Mouse (Mus musculus) kidney, embryonic 16.5 days (tissue): ENCODE results near the gene Gm49405. TPM values are rescaled to one million over a fixed set of nuclear protein-coding genes. Genes with fewer than 3 reads are reported as not detected.
"Not testable (repeated sequence)": the region's sequence is repeated elsewhere in the genome, so short reads cannot be mapped to it uniquely, and the experiment has no call there.

Experiments used
- ATAC-seq: fragments of 200-750 bp; cut with Nextera tagmentation; 2 replicates; pipeline ENCODE4 v1.8.0; 2017; ENCODE audit warnings: moderate TSS enrichment; ENCODE audit not compliant: low FRiP score, low TSS enrichment
- H3K27ac ChIP-seq: fragments of 300-500 bp; sonication (generic); 2 replicates; pipeline ENCODE4 v1.5.1; 2014; ENCODE audit warnings: low read length
- H3K27me3 ChIP-seq: fragments of 300-500 bp; sonication (generic); 2 replicates; pipeline ENCODE4 v1.6.1; 2014; ENCODE audit warnings: low read length, control low read depth, mixed read lengths; ENCODE audit not compliant: insufficient read depth
- H3K36me3 ChIP-seq: fragments of 300-500 bp; sonication (generic); 2 replicates; pipeline ENCODE4 v1.6.1; 2014; ENCODE audit warnings: low read length, control low read depth, mixed read lengths; ENCODE audit not compliant: insufficient read depth
- H3K4me1 ChIP-seq: fragments of 300-500 bp; sonication (generic); 2 replicates; pipeline ENCODE4 v1.6.1; 2014; ENCODE audit warnings: low read length, control low read depth, mixed read lengths; ENCODE audit not compliant: insufficient read depth
- H3K4me2 ChIP-seq: fragments of 300-500 bp; sonication (generic); replicated peaks from 2 replicates; pipeline ENCODE4 v1.6.1; 2014; ENCODE audit warnings: low read depth, low read length
- H3K4me3 ChIP-seq: fragments of 300-500 bp; sonication (generic); 2 replicates; pipeline ENCODE4 v1.5.1; 2014; ENCODE audit warnings: mild to moderate bottlenecking, low read length
- H3K9ac ChIP-seq: fragments of 300-500 bp; sonication (generic); replicated peaks from 2 replicates; pipeline ENCODE4 v1.6.1; 2014; ENCODE audit warnings: low read length
- H3K9me3 ChIP-seq: fragments of 300-500 bp; sonication (generic); 2 replicates; pipeline ENCODE4 v1.6.1; 2016; ENCODE audit warnings: low read length, control low read depth
- WGBS: fragments of 180-500 bp; shearing (Covaris S2); extraction: QIAGEN DNeasy Blood & Tissue Kit; methylation state at CpG from one replicate; pipeline ENCODE4 v1.1.7; 2014; 5-methylcytosine and 5-hydroxymethylcytosine counted together
- polyA plus RNA-seq: library from polyadenylated mRNA; unstranded; fragments of >200 nt; fragmentation: Nextera tagmentation; extraction: Ambion mirVana; gene quantifications from 2 replicates; pipeline ENCODE4 v1.2.1, GENCODE M21; 2015

Gm49405 gene
- polyA plus RNA-seq, 1 experiment from 2014 or later: 3.9 TPM

- WGBS: 82% methylated on average over 6 of the region's 6 CpGs
- not testable (repeated sequence) for H3K4me1 ChIP-seq, H3K9me3 ChIP-seq, H3K27ac ChIP-seq, H3K4me3 ChIP-seq, H3K9ac ChIP-seq, H3K36me3 ChIP-seq, ATAC-seq, H3K27me3 ChIP-seq, H3K4me2 ChIP-seq
Measured at GRCm38 (mm10) chr19:3961805-3962204, 38.6 kb upstream of the Gm49405 start.

DNA sequence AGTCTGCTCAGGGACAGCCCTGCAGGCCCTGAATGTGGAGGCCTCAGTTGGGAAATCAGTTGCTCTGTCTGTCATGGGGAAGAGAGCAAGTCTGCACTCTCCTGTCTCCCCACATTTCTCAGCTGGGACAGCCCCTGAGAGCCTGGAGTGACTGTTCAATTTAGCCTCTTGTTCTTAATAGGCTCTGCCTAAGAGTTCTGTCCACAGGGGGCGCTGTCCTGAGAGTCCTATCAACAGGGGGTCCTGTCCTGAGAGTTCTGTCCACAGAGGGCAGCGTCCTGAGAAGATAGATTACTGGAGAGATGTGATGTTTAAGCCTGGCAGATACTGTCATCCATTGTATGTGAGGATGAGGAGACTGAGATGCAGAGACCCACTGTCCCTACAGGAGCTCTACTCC lies 38.0 kb upstream of the Gm49405 start:
- H3K4me1 ChIP-seq: no peaks in the 10 kb centered on the region
- H3K4me2 ChIP-seq: no peak overlapping the region
- H3K9ac ChIP-seq: no peak overlapping the region
- no peaks in the 10 kb centered on the region for H3K27me3 ChIP-seq
- H3K4me3 ChIP-seq: no peak overlapping the region
- H3K27ac ChIP-seq: no peak overlapping the region
- ATAC-seq: no peak
- H3K9me3 ChIP-seq: 0 out of 2 replicates have a peak, but pooled peaks cover 3% of the 10 kb centered on the region
- H3K36me3 ChIP-seq: no peaks in the 10 kb centered on the region
- WGBS: 10% methylated on average over 2 of the region's 2 CpGs

GRCm38 (mm10) chr19:3964030-3964429 lies 36.4 kb upstream of the Gm49405 start:
- Histone ChIP-seq H3K27me3 (no peaks in the 10 kb centered on the region), H3K4me2 (no peak overlapping the region)
- 67% methylated on average over 4 of the region's 4 CpGs for WGBS

DNA sequence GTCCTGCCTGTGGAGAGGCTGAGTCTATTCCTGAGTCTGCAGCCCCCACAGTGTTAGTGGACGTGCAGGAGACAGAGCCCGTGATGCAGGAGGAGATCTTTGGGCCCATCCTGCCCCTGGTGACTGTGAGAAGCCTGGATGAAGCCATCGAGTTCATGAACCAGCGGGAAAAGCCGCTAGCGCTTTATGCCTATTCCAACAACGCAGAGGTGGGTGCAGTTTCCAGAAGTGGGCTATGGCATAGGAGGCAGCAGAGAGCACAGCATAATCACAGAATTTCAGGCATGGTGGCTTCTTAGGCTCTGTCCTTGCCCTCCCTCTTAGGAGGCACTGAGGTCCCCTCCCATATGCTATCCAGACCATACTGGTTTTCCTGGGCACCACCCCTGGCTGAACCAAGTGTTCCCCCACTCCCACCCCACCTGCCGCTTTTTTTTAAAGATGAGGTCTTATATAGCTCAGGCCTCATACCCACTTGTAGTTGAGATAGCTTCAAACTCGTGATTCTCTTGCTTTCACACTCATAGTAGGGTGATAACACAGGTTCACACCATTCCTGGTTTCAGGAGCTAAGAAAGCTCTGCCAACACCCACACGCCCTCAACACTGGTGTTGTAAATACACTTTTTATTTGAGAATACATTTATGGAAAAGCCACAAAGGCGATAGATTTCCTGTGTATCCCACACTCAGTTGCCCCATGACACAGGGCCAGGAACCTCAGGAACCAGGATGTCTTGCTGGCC lies 33.9 kb upstream of the Gm49405 start:
- Histone ChIP-seq H3K9ac (no peak overlapping the region), H3K9me3 (no peaks in the 10 kb centered on the region), H3K27ac (no peak overlapping the region), H3K4me3 (no peak overlapping the region), H3K27me3 (no peaks in the 10 kb centered on the region), H3K4me1 (0 out of 2 replicates have a peak, but pooled peaks cover 3% of the 10 kb centered on the region), H3K4me2 (no peak overlapping the region), H3K36me3 (no peaks in the 10 kb centered on the region)
- 70% methylated on average over 11 of the region's 11 CpGs for WGBS
- no peak for ATAC-seq

More at GRCm38 (mm10) chr19:3964030-3964429, 36.4 kb upstream of the Gm49405 start:
- H3K9ac ChIP-seq: no peak overlapping the region
- no peaks in the 10 kb centered on the region for H3K4me1 ChIP-seq
- 0 out of 2 replicates have a peak, but pooled peaks cover 3% of the 10 kb centered on the region for H3K9me3 ChIP-seq
- no peak overlapping the region for H3K27ac ChIP-seq
- ATAC-seq: no peak
- H3K4me3 ChIP-seq: no peak overlapping the region
- H3K36me3 ChIP-seq: no peaks in the 10 kb centered on the region

DNA sequence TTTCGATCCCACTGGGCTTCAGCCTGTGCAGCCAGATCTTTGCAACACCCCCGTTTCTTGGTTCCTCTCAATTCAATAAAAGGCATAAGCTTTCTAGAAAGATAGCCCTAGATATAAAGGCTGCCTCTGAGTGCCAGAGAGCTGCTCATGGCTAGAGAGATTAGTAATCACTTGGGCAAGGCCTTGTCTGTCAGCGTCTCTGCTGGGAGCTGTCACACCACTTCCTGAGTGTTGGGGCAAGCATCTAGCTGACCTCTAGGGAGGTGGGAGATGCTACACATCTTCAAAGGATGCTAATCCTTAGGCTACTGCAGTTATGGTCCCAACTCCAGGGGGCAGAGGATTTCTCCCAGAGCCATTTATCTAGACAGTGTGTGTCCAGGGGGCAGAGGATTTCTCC lies 33.2 kb upstream of the Gm49405 start:
- Histone ChIP-seq H3K27me3 (no peaks in the 10 kb centered on the region), H3K4me3 (no peak overlapping the region), H3K4me1 (0 out of 2 replicates have a peak, but pooled peaks cover 5% of the 10 kb centered on the region), H3K9me3 (no peaks in the 10 kb centered on the region), H3K4me2 (no peak overlapping the region), H3K27ac (no peak overlapping the region), H3K9ac (no peak overlapping the region), H3K36me3 (no peaks in the 10 kb centered on the region)
- ATAC-seq: no peak
- WGBS: 73% methylated on average over 3 of the region's 3 CpGs

DNA sequence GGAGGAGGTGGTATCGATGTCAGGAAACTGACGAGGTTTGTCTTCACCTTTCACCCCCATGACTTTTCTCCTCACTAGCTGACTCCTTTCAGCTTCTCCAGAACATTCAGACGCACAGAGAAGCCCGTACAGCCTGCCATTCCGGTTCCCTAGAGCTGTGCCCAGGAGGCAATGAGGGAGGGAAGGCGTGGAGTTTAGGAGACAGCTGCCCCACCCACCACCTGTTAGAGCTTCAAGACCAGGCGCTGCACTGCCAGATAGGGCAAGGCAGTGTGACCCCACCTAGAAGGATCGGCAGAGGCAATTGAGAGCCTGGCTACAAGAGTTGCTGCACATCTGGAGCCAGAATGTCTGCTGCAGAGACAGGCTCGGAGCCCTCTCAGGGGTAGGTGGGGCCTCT lies 28.2 kb upstream of the Gm49405 start, which contains the start of gene Aldh3b2:
Gene Aldh3b2 (plus strand): TSS at position 100 of the 400 bp plus-strand sequence.
- Histone ChIP-seq H3K4me3 (no peak within 1 kb of the TSS), H3K9me3 (no peaks in the 10 kb centered on the region), H3K27me3 (no peaks in the 10 kb centered on the region), H3K36me3 (no peaks in the 10 kb centered on the region), H3K4me1 (0 out of 2 replicates have a peak, but pooled peaks cover 6% of the 10 kb centered on the region), H3K4me2 (no peak within 1 kb of the TSS), H3K9ac (no peak within 1 kb of the TSS), H3K27ac (no peak within 1 kb of the TSS)
- WGBS: 14% methylated on average over 9 of the region's 9 CpGs
- no peak for ATAC-seq

DNA sequence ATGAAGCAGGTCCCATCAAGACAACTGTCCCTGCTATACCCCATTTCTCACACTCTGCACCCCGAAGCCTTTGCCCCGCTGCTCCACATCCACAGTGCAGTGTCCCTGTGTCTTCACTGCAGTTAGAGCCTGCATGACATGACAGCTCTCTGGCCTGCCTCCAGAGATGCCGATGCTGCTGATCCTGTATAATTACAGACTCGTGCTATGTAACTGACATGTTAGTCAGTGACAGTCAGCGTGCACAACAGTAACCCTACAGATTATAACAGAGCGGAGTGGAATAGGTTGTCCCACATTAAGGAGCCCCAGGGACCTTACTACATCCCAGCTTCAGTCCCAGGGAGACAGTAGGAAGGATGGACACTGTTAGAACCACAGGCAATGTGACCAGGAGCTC lies 25.8 kb upstream of the Gm49405 start:
- not testable (repeated sequence) for H3K27me3 ChIP-seq, H3K9ac ChIP-seq, H3K9me3 ChIP-seq, H3K4me1 ChIP-seq, H3K4me3 ChIP-seq, H3K36me3 ChIP-seq, H3K27ac ChIP-seq, ATAC-seq, H3K4me2 ChIP-seq
- 85% methylated on average over 6 of the region's 6 CpGs for WGBS

GRCm38 (mm10) chr19:3975866-3976265 lies 24.6 kb upstream of the Gm49405 start:
- H3K27me3 ChIP-seq: peaks cover 3% of the 10 kb centered on the region; the same call in 1 of the 2 replicates
- H3K27ac ChIP-seq: no peak overlapping the region
- no peak overlapping the region for H3K4me2 ChIP-seq
- no peak overlapping the region for H3K4me3 ChIP-seq
- WGBS: 80% methylated on average over 2 of the region's 2 CpGs
- 0 out of 2 replicates have a peak, but pooled peaks cover 3% of the 10 kb centered on the region for H3K4me1 ChIP-seq
- H3K9ac ChIP-seq: no peak overlapping the region
- H3K9me3 ChIP-seq: no peaks in the 10 kb centered on the region
- ATAC-seq: no peak
- H3K36me3 ChIP-seq: no peaks in the 10 kb centered on the region

DNA sequence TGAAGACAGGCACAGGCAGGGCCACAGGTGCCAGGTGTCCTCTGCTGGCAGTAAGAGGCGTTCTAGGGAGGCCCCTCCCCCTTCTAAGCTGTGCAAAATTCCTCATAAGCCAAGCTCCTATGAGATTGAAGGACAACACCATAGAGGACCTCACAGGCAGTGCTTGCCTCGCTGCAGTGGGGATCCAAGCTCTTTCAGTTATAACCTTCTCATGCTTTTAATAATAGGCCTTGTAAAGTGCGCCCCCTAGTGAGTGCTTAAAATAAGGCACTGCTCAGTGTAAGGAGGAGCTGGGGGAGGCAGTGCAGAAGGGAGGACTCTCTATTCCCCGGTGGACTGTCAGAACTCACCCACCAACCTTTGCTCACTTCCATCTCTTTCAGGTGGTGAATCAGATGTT lies 20.1 kb upstream of the Gm49405 start:
- peaks cover 20% of the 10 kb centered on the region for H3K4me1 ChIP-seq
- no peak overlapping the region for H3K4me3 ChIP-seq
- no peaks in the 10 kb centered on the region for H3K9me3 ChIP-seq
- H3K36me3 ChIP-seq: no peaks in the 10 kb centered on the region
- 9% methylated on average over 4 of the region's 4 CpGs for WGBS
- peaks cover 3% of the 10 kb centered on the region; the same call in 1 of the 2 replicates for H3K27me3 ChIP-seq
- no peak overlapping the region for H3K27ac ChIP-seq
- H3K9ac ChIP-seq: 0 out of 2 replicates have a peak overlapping the region, but pooled peaks have one; percentile 8
- ATAC-seq: peak; percentile 76
- no peak overlapping the region for H3K4me2 ChIP-seq

DNA sequence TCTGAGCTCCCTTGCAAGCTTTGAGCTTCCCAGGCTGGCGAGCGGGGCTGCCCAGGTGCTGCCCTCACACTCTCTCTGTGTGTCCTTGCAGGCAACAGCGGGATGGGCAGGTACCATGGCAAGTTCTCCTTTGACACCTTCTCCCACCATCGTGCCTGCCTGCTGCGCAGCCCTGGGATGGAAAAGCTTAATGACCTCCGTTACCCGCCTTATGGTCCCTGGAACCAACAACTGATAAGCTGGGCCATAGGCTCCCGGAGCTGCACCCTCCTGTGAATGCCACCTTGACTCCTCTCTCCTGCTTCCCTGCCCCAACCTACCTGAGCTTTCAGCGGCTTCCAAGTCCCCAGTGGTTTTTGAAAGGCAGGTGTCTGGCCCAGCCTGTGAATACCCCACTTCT lies 19.5 kb upstream of the Gm49405 start:
- Histone ChIP-seq H3K4me3 (no peak overlapping the region), H3K4me2 (no peak overlapping the region), H3K9me3 (no peaks in the 10 kb centered on the region), H3K9ac (no peak overlapping the region), H3K27me3 (peaks cover 3% of the 10 kb centered on the region; the same call in 1 of the 2 replicates), H3K36me3 (no peaks in the 10 kb centered on the region), H3K4me1 (peaks cover 26% of the 10 kb centered on the region), H3K27ac (no peak overlapping the region)
- 73% methylated on average over 9 of the region's 9 CpGs for WGBS
- no peak for ATAC-seq
